Mouse (Mus musculus) lung, adult 2 months (tissue): Measurements from ENCODE around the gene Fam78a. TPM values are rescaled to one million over a fixed set of nuclear protein-coding genes. Genes with fewer than 3 reads are reported as not detected.
A peak's percentile ranks its signal among the peaks of the same experiment; 100 is the strongest.

Experiments
- DNase-seq: peaks from one replicate; pipeline ENCODE4 v3.0.0; 2022
- H3K4me1 ChIP-seq: fragments of 200-500 bp; 2 replicates; pipeline ENCODE4 v1.6.1; 2011; ENCODE audit warnings: low read length; ENCODE audit not compliant: control insufficient read depth, insufficient read depth
- H3K4me3 ChIP-seq: fragments of 200-500 bp; replicated peaks from 2 replicates; pipeline ENCODE3; 2011; ENCODE audit warnings: low read depth, mild to moderate bottlenecking, control low read depth, low read length; ENCODE audit errors: extremely low read depth
- CTCF ChIP-seq: fragments of 200-500 bp; IDR thresholded peaks from 2 replicates; pipeline ENCODE4 v1.5.1; 2011; ENCODE audit warnings: mild to moderate bottlenecking, low read length, control low read depth; ENCODE audit not compliant: insufficient read depth
- POLR2A ChIP-seq: fragments of 200-500 bp; IDR thresholded peaks from 2 replicates; pipeline ENCODE4 v1.6.1; 2011; ENCODE audit warnings: low read depth, mild to moderate bottlenecking, control low read depth, low read length, borderline replicate concordance; ENCODE audit errors: extremely low read depth
- WGBS: fragments of 180-500 bp; shearing (Covaris S2); methylation state at CpG from one replicate; pipeline ENCODE4 v1.1.7; 2018; 5-methylcytosine and 5-hydroxymethylcytosine counted together
- polyA plus RNA-seq: library from polyadenylated mRNA; depleted of rRNA; stranded (reverse); fragments of >200 nt; gene quantifications from 2 replicates; pipeline ENCODE4 v1.2.3, GENCODE M21; 2012; rRNA removed

Fam78a gene
- 6.0 and 7.5 TPM in 2 replicates for polyA plus RNA-seq

GRCm38 (mm10) chr2:32084111-32084871 is at the start of gene Fam78a:
Gene Fam78a (minus strand): TSS chr2:32084857.
- WGBS: 1% methylated on average over 68 of the region's 68 CpGs
- TF ChIP-seq POLR2A (no peak), CTCF (no peak)
- Histone ChIP-seq H3K4me3 (peak within 1 kb of the TSS; percentile 67), H3K4me1 (peaks cover 3% of the 10 kb centered on the region; the same call in 1 of the 2 replicates)
- no peak for DNase-seq

GRCm38 (mm10) chr2:32134039-32134438 is 49.4 kb upstream of the Fam78a start:
- DNase-seq: peak; percentile 84

GRCm38 (mm10) chr2:32132567-32132992 is 47.9 kb upstream of the Fam78a start:
- 8% methylated on average over 10 of the region's 12 CpGs for WGBS

More at GRCm38 (mm10) chr2:32134039-32134438, 49.4 kb upstream of the Fam78a start:
- Histone ChIP-seq H3K4me1 (peaks cover 2% of the 10 kb centered on the region; the same call in 1 of the 2 replicates), H3K4me3 (no peak overlapping the region)
- TF ChIP-seq POLR2A: no peak
- peak; percentile 62 for TF ChIP-seq CTCF
- WGBS: 0% methylated on average over 2 of the region's 2 CpGs

GRCm38 (mm10) chr2:32131866-32132566 is 47.4 kb upstream of the Fam78a start:
- no peak for TF ChIP-seq POLR2A
- no peak for TF ChIP-seq CTCF
- 66% methylated on average over 6 of the region's 6 CpGs for WGBS

More at GRCm38 (mm10) chr2:32132567-32132992, 47.9 kb upstream of the Fam78a start:
- peaks cover 2% of the 10 kb centered on the region; the same call in 1 of the 2 replicates for H3K4me1 ChIP-seq
- TF ChIP-seq CTCF (no peak), POLR2A (no peak)
- DNase-seq: no peak
- no peak overlapping the region for H3K4me3 ChIP-seq

GRCm38 (mm10) chr2:32131205-32131834 is 46.7 kb upstream of the Fam78a start:
- Histone ChIP-seq H3K4me3 (no peak overlapping the region), H3K4me1 (peaks cover 2% of the 10 kb centered on the region; the same call in 1 of the 2 replicates)
- WGBS: 78% methylated on average over 9 of the region's 9 CpGs
- no peak for TF ChIP-seq POLR2A
- no peak for TF ChIP-seq CTCF
- DNase-seq: no peak

More at GRCm38 (mm10) chr2:32131866-32132566, 47.4 kb upstream of the Fam78a start:
- no peak overlapping the region for H3K4me3 ChIP-seq
- peaks cover 2% of the 10 kb centered on the region; the same call in 1 of the 2 replicates for H3K4me1 ChIP-seq
- DNase-seq: no peak

GRCm38 (mm10) chr2:32130435-32130834 is 45.8 kb upstream of the Fam78a start:
- no peak overlapping the region for H3K4me3 ChIP-seq
- no peak for DNase-seq
- TF ChIP-seq CTCF (peak; percentile 89), POLR2A (no peak)
- 32% methylated on average over 6 of the region's 6 CpGs for whole genome bisulfite sequencing
- peaks cover 2% of the 10 kb centered on the region; the same call in 1 of the 2 replicates for H3K4me1 ChIP-seq

GRCm38 (mm10) chr2:32129383-32130074 is 44.9 kb upstream of the Fam78a start:
- 54% methylated on average over 11 of the region's 11 CpGs for WGBS
- Histone ChIP-seq H3K4me3 (no peak overlapping the region), H3K4me1 (peaks cover 2% of the 10 kb centered on the region; the same call in 1 of the 2 replicates)
- DNase-seq: no peak
- TF ChIP-seq POLR2A: no peak
- TF ChIP-seq CTCF: no peak

GRCm38 (mm10) chr2:32128536-32128841 is 43.8 kb upstream of the Fam78a start:
- H3K4me1 ChIP-seq: peaks cover 2% of the 10 kb centered on the region; the same call in 1 of the 2 replicates
- WGBS: 82% methylated on average over 5 of the region's 5 CpGs
- TF ChIP-seq CTCF: no peak
- no peak for TF ChIP-seq POLR2A
- no peak for DNase-seq
- H3K4me3 ChIP-seq: no peak overlapping the region
